Mouse (Mus musculus): ENCODE data around the gene Sec14l5.

DNA sequence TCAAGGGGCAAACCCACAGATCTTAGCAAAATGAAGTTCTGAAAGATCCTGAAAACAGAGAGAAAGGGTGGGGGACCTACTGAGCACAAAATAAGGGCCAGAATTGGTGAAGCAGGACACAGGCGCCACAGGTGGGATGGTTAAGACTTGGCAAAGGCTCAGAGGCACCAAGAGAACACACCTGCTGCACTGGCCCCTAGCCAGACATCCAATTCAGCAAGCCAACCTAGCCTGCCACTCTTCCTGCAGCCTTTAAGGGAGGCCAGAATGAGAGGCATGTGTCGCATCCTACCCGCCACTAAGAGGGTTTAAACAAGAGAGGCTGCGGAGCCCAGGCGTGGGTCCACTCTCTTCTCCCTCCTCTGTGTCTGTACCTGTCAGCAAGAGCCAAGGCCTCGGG is 45.9 kb upstream of the Sec14l5 start:
- no peak for TF ChIP-seq CTCF (IDR thresholded peaks at IDR 0.05; ENCODE audit: control insufficient read depth, insufficient read depth, insufficient replicate concordance, low read depth, low read length)
- TF ChIP-seq POLR2A (IDR thresholded peaks at IDR 0.05; ENCODE audit: control insufficient read depth, low read depth, low read length): no peak
